Mouse (Mus musculus) lung, embryonic 14.5 days (tissue): ENCODE results near the gene Ltbp3. TPM values are rescaled to one million over a fixed set of nuclear protein-coding genes. Genes with fewer than 3 reads are reported as not detected.
A peak's percentile ranks its signal among the peaks of the same experiment; 100 is the strongest.

Experiments used
- ATAC-seq: fragments of 200-750 bp; cut with Nextera tagmentation; 2 replicates; pipeline ENCODE4 v1.8.0; 2017; ENCODE audit warnings: mild to moderate bottlenecking, moderate TSS enrichment, moderate library complexity; ENCODE audit not compliant: insufficient read depth
- DNase-seq: peaks from one replicate; pipeline ENCODE4 v3.0.0-alpha.2; 2015
- H3K27ac ChIP-seq: fragments of 300-500 bp; sonication (generic); 2 replicates; pipeline ENCODE4 v1.5.1; 2014; ENCODE audit warnings: low read depth, mild to moderate bottlenecking, moderate library complexity
- H3K27me3 ChIP-seq: fragments of 300-500 bp; sonication (generic); 2 replicates; pipeline ENCODE4 v1.6.1; 2014; ENCODE audit warnings: low read length, control low read depth; ENCODE audit not compliant: insufficient read depth
- H3K36me3 ChIP-seq: fragments of 300-500 bp; sonication (generic); 2 replicates; pipeline ENCODE4 v1.6.1; 2014; ENCODE audit warnings: control low read depth; ENCODE audit not compliant: insufficient read depth
- H3K4me1 ChIP-seq: fragments of 300-500 bp; sonication (generic); 2 replicates; pipeline ENCODE4 v1.6.1; 2014; ENCODE audit warnings: antibody characterized with exemption, control low read depth; ENCODE audit not compliant: insufficient read depth
- H3K4me2 ChIP-seq: fragments of 300-500 bp; sonication (generic); 2 replicates; pipeline ENCODE4 v1.6.1; 2014; ENCODE audit warnings: mild to moderate bottlenecking
- H3K4me3 ChIP-seq: fragments of 300-500 bp; sonication (generic); 2 replicates; pipeline ENCODE4 v1.5.1; 2014; ENCODE audit warnings: low read depth, low read length
- H3K9ac ChIP-seq: fragments of 300-500 bp; sonication (generic); 2 replicates; pipeline ENCODE4 v1.6.1; 2014
- H3K9me3 ChIP-seq: fragments of 300-500 bp; sonication (generic); 2 replicates; pipeline ENCODE4 v1.6.1; 2016; ENCODE audit warnings: low read depth, low read length, control low read depth
- CTCF ChIP-seq: IDR thresholded peaks from 2 replicates; pipeline ENCODE4 v1.5.1; 2016; ENCODE audit warnings: antibody characterized with exemption, low read depth
- WGBS: fragments of 180-500 bp; shearing (Covaris S2); extraction: QIAGEN DNeasy Blood & Tissue Kit; methylation state at CpG from one replicate; pipeline ENCODE4 v1.1.7; 2014; 5-methylcytosine and 5-hydroxymethylcytosine counted together
- polyA plus RNA-seq: library from polyadenylated mRNA; unstranded; fragments of >200 nt; fragmentation: Nextera tagmentation; extraction: Ambion mirVana; gene quantifications from 2 replicates; pipeline ENCODE4 v1.2.1, GENCODE M21; 2014

The Ltbp3 gene
- polyA plus RNA-seq, 1 experiment from 2014 or later = 51.8 TPM

- H3K4me1 ChIP-seq = peaks cover 38% of the 10 kb centered on the region
- no peak for TF ChIP-seq CTCF
- ATAC-seq = peak; percentile 68
- H3K4me3 ChIP-seq = peak within 1 kb of the TSS; percentile 83
- no peaks in the 10 kb centered on the region for H3K27me3 ChIP-seq
- peak; percentile 95 for DNase-seq
- H3K36me3 ChIP-seq = peaks cover 15% of the 10 kb centered on the region; the same call in 1 of the 2 replicates
- under 1% methylated on average over 37 of the region's 37 CpGs for WGBS
- peak within 1 kb of the TSS; percentile 91 for H3K9ac ChIP-seq
- H3K4me2 ChIP-seq = peak within 1 kb of the TSS; percentile 92
- no peaks in the 10 kb centered on the region for H3K9me3 ChIP-seq
- peak within 1 kb of the TSS; percentile 81 for H3K27ac ChIP-seq
Observed at GRCm38 (mm10) chr19:5729444-5729815, 11.3 kb upstream of the Ltbp3 start, which contains the start of gene Fam89b. TSS of gene Fam89b (minus strand) at chr19:5729653.

GRCm38 (mm10) chr19:5730314-5731186 lies 10.2 kb upstream of the Ltbp3 start:
- Histone ChIP-seq H3K4me1 (peaks cover 33% of the 10 kb centered on the region), H3K27ac (no peak overlapping the region), H3K9me3 (no peaks in the 10 kb centered on the region), H3K36me3 (peaks cover 10% of the 10 kb centered on the region; the same call in 1 of the 2 replicates), H3K27me3 (no peaks in the 10 kb centered on the region), H3K4me2 (peak overlapping the region; percentile 92), H3K9ac (peak overlapping the region; percentile 71), H3K4me3 (peak overlapping the region; percentile 62)
- WGBS = 74% methylated on average over 29 of the region's 29 CpGs
- ATAC-seq (no peak), DNase-seq (no peak)
- no peak for TF ChIP-seq CTCF

GRCm38 (mm10) chr19:5731264-5731978 lies 9.3 kb upstream of the Ltbp3 start:
- H3K4me1 ChIP-seq = peaks cover 30% of the 10 kb centered on the region
- peak overlapping the region; percentile 71 for H3K9ac ChIP-seq
- ATAC-seq (peak; percentile 87), DNase-seq (peak; percentile 99)
- no peak for TF ChIP-seq CTCF
- peaks cover 8% of the 10 kb centered on the region; the same call in 1 of the 2 replicates for H3K36me3 ChIP-seq
- peak overlapping the region; percentile 62 for H3K4me3 ChIP-seq
- WGBS = under 1% methylated on average over 47 of the region's 47 CpGs
- H3K9me3 ChIP-seq = no peaks in the 10 kb centered on the region
- H3K27me3 ChIP-seq = no peaks in the 10 kb centered on the region
- H3K27ac ChIP-seq = peak overlapping the region; percentile 68; the same call in 1 of the 2 replicates
- H3K4me2 ChIP-seq = peak overlapping the region; percentile 92

- 77% methylated on average over 9 of the region's 9 CpGs for WGBS
- Histone ChIP-seq H3K4me1 (peaks cover 10% of the 10 kb centered on the region), H3K4me2 (no peak overlapping the region), H3K9me3 (no peaks in the 10 kb centered on the region), H3K4me3 (no peak overlapping the region), H3K27me3 (no peaks in the 10 kb centered on the region), H3K27ac (no peak overlapping the region), H3K9ac (no peak overlapping the region), H3K36me3 (0 out of 2 replicates have a peak, but pooled peaks cover 3% of the 10 kb centered on the region)
- ATAC-seq = no peak
- DNase-seq = no peak
- no peak for TF ChIP-seq CTCF
Observed at GRCm38 (mm10) chr19:5734325-5734724, 6.4 kb upstream of the Ltbp3 start.

GRCm38 (mm10) chr19:5739446-5739845 lies 1.3 kb upstream of the Ltbp3 start:
- Histone ChIP-seq H3K27ac (no peak overlapping the region), H3K36me3 (no peaks in the 10 kb centered on the region), H3K9me3 (no peaks in the 10 kb centered on the region), H3K4me2 (no peak overlapping the region), H3K9ac (no peak overlapping the region), H3K4me3 (no peak overlapping the region), H3K4me1 (peaks cover 29% of the 10 kb centered on the region), H3K27me3 (no peaks in the 10 kb centered on the region)
- WGBS = 60% methylated on average over 2 of the region's 2 CpGs
- no peak for DNase-seq
- TF ChIP-seq CTCF = no peak
- no peak for ATAC-seq

- under 1% methylated on average over 49 of the region's 55 CpGs for WGBS
- no peak for TF ChIP-seq CTCF
- Histone ChIP-seq H3K4me1 (peaks cover 42% of the 10 kb centered on the region), H3K36me3 (no peaks in the 10 kb centered on the region), H3K4me2 (peak overlapping the region; percentile 97), H3K9me3 (no peaks in the 10 kb centered on the region), H3K9ac (peak overlapping the region; percentile 89), H3K27ac (peak overlapping the region; percentile 96), H3K27me3 (peaks cover 5% of the 10 kb centered on the region; the same call in 1 of the 2 replicates), H3K4me3 (peak overlapping the region; percentile 81)
- ATAC-seq (peak; percentile 78), DNase-seq (peak; percentile 92)
Observed at GRCm38 (mm10) chr19:5741641-5742240, 1.0 kb downstream of the Ltbp3 start.
